Mouse (Mus musculus): ENCODE results near the gene Polr2j.

DNA sequence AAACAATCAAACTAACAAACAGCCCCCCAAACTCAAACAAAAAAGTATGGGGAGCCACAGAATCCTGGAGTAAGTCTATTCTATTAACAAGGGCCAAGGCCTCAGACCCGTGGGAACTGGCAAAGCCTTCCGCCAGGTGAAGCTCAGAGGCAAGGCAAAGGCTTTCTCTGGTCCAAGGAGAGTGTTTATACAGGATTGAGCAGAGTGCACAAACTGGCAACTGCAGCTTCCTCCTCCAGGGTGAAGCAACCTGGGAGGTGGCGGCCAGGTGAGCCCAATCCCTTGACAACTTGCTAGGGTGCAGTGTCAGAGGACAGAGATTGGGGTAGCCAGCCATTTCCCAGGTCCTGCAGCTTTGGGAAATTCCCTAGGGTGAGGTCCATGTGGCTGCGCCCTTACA lies 50.9 kb downstream of the Polr2j start:
- TF ChIP-seq CTCF (IDR thresholded peaks at IDR 0.05; ENCODE audit: low read depth) (no peak), EP300 (optimal IDR thresholded peaks at IDR 0.05) (no peak)
